Mouse (Mus musculus) liver, adult 2 months (tissue): ENCODE results near the gene Rps6kb1.

Experiments
- CTCF ChIP-seq: fragments of 200-500 bp; IDR thresholded peaks from 2 replicates; pipeline ENCODE4 v1.5.1; 2011; ENCODE audit warnings: low read depth, low read length, control low read depth
- POLR2A ChIP-seq: fragments of 200-500 bp; IDR thresholded peaks from 2 replicates; pipeline ENCODE4 v1.6.1; 2011; ENCODE audit warnings: low read length, control low read depth; ENCODE audit not compliant: insufficient read depth; ENCODE audit errors: extremely low read depth

- no peak for TF ChIP-seq CTCF
- TF ChIP-seq POLR2A, result no peak
Observed at GRCm38 (mm10) chr11:86497356-86497755, 47.2 kb downstream of the Rps6kb1 start.
